Mouse (Mus musculus) skeletal muscle tissue, adult 2 months (tissue): ENCODE results near the gene Sestd1.

ENCODE experiments used
- DNase-seq: peaks from one replicate; pipeline ENCODE4 v3.0.0-alpha.2; 2012; ENCODE audit warnings: low read depth, low spot score

Gene Sestd1

GRCm38 (mm10) chr2:77270781-77271180 lies 9.6 kb downstream of the Sestd1 start:
- no peak for DNase-seq

- peak; percentile 61 for DNase-seq
Measured at GRCm38 (mm10) chr2:77270136-77270535, 10.3 kb downstream of the Sestd1 start.

- peak; percentile 68 for DNase-seq
Measured at GRCm38 (mm10) chr2:77268612-77269239, 11.7 kb downstream of the Sestd1 start.

DNA sequence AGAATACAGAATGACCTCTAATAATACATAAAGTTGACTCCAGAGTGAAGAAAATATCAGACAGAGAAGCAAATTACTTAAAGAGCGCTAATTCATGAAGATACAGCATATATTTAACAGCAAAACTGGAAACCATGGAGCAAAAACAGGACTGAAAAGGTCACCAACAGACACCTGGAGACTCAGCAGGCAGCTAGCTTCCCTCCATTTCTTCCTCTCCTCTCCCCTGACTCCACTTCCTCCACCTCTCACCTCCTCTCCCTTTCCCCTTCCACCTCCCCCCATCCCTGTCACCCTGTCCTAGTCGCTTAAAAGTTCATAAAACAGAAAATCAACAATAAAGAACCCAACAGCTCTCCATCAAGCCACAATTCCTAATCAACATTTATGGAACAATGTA lies 13.5 kb downstream of the Sestd1 start:
- DNase-seq: no peak

GRCm38 (mm10) chr2:77266011-77266410 lies 14.4 kb downstream of the Sestd1 start:
- no peak for DNase-seq

DNA sequence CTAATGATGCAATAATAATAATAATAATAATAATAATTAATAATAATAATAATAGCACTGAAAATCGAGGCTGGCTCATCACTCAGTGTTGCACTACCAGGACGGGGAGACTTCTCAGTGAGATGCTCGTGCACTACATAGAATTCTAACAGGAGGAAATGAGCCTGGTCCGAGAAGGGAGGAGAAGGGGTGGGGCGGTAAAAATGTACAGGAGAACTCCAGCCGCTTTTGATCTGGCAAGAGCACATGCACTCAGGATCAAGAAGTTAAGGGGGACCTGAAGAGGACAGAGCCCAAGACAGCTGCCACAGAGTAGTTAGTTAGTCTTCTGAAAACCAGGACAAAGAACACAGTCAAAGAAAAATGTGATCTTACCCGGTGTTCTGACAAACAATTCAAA lies 15.1 kb downstream of the Sestd1 start:
- no peak for DNase-seq

DNA sequence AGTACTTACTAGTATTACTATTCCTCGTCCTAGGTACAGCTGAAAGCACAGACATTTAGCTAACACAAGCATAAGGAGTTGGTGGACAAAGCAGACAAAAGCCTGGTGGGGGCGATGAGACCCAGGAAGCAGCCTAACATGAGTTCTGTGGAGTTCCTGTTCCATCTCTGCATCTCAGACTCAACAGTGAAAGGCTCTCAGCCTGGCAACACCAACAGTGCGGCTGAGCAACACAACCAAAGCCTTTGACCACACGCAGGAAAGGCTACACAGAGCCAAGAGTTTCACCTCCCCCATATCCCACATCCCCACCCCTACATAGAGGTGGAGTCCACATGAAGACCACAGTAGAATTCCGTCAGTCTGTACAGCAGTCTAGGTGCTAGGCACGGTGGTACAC lies 15.8 kb downstream of the Sestd1 start:
- DNase-seq: no peak

DNA sequence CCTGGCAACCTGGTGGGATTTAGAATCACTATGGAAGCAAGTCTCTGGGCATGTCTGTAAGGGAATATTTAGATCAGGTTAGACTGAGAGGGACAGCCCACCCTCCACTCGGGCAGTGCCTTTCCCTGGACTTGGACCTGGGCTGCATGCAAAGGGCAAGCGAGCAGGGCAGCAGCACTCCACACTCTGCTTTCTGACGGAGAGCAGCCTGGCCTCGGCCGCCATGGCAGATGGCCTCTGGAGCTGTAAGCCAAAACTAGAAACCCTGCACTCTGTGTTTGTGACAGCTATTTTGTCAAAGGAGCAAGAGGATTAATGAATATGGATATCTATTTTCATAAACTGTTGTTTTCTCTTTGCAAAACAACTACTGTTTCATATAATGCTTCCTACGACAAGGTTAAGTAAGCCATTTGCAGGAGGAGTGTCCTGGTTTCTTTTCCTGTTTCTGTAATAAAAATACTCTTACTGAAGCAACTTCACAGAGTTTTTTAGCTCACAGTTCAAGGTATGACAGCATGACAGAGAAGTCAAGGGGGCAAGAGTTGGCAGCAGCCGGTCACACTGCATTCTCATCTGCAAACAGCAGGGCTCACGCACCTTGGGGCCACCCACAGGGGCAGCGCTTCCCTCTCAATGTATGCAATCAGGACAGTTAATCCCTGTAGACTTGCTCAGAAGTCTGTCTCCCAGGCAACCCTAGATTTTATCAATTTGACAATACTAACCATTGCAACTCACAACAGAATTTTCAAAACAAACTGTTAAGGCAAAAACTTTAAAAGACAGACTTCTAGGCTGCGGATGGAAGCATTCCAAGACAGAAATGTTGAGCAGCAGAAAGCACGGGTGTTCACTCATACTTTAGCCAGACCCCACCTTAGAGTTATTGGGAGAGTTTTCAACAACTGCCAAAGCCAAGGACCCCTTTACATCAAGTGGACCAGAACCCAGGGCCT lies 16.6 kb downstream of the Sestd1 start:
- no peak for DNase-seq

GRCm38 (mm10) chr2:77260134-77260533 lies 20.3 kb downstream of the Sestd1 start:
- DNase-seq: no peak

DNA sequence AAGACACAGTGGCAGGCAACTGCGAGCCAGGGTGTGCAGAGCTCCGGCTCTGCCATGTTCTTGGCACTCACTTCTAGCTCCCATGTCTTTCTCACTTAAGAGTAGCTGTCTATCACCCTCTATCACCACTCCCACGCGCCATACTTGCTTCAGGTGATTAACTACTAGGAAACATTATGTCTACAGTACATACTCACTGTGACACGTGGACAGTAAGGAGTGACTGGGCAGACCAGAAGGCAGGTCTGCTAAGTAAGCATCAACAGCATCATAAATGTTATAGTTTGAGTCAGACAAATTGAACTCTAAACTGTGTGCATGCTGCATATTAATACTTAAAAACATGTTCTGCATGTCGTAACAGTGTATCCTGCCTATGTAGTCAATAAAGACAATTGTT lies 27.2 kb downstream of the Sestd1 start:
- no peak for DNase-seq

GRCm38 (mm10) chr2:77251736-77252135 lies 28.7 kb downstream of the Sestd1 start:
- no peak for DNase-seq

GRCm38 (mm10) chr2:77249771-77250681 lies 30.4 kb downstream of the Sestd1 start:
- peak; percentile 55 for DNase-seq

DNA sequence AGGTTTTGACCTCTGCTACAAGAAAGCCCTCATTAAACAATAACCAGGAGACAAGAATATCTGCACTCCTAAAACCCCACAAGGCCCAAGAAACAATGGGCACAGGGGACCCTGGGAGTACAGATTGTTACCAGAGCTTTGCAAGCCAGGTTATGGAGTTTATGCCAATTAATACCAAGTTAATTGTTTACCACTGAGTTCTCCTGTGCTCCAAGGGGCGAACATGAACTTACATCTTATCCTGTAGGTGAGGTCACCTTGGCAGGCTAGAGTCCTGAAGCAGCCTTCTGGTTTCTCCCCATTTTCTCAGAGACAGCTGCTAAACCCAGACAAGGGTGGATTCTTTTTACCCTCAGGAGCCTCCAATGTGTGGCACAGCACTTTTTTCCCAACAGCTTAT lies 32.0 kb downstream of the Sestd1 start:
- no peak for DNase-seq

- peak; percentile 77 for DNase-seq
Measured at GRCm38 (mm10) chr2:77247200-77247830, 33.1 kb downstream of the Sestd1 start.

DNA sequence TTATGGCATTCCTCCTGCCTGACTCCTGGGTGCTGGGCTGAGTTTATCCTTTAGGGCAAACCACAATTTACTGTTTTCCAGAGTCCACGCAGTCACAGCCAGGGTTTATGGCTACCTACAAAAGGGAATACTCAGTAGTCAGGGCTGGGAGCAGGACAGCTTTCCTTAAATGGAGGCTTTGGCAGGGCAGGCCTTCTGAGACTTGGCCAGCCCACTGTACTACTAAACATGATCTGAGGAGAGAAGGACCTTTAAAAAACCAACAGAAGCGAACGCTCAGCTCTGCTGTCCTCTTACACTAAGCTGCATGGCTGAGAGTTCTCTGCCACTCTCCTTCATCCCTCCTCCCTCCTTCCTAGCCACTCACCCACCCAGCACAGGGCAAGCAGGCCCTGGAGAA lies 34.6 kb downstream of the Sestd1 start:
- peak; percentile 83 for DNase-seq

DNA sequence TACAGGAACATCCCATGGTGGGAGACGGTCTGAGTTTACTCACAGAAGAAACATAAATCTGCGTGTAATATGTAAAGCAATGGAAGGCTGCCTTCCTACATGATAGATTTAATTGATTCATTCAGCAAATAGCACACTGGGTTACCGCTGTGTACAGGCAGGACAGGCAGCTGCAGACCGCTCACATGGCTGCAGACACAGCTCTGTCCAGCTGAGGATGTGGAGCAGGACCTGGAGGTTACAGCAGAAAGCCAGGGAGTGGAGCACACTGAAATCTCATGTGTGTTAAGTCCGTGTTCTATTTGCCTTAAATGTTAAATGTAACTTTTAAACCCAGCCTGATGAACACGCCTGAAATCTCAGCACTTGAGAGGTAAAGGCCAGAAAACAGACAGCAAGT lies 38.1 kb downstream of the Sestd1 start:
- DNase-seq: no peak

DNA sequence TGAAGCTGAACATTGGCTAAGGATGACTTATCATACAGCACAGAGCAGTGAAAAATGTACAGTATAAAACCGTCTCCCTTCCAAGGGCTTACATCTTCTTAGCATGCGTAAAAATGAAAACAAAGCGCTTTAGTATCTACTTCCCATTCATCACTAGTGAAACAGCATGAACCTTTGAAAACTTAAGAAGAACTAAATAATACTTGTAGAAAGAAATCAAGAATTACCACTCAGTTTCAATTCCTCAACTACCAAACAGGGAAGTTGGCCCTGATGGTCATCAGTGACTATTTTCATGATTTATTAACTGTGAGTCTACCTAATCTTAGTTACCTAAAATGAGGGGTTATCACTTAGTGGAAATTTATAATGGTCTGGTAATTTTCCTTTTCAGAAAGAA lies 41.8 kb downstream of the Sestd1 start:
- no peak for DNase-seq

GRCm38 (mm10) chr2:77238046-77238445 lies 42.3 kb downstream of the Sestd1 start:
- no peak for DNase-seq

GRCm38 (mm10) chr2:77236860-77237259 lies 43.5 kb downstream of the Sestd1 start:
- DNase-seq: no peak

DNA sequence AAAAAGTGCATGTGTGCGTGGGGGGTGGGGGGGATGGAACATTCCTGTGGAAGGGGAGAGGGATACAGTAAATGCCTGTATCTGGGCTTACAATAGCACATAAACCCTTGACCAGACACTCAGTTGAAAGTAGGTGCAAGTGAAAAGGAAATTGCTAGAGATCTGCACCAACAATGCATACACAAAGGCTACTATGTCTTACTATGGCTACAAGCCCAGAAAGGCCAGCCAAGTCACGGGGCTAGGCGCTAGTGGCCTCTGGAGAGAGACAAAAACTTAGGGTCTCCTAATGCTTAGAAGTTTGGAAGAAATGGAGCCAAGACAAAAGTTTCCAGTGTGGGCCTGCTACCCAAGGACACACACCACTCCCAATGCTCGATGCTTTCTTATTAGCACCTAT lies 44.5 kb downstream of the Sestd1 start:
- DNase-seq: no peak

GRCm38 (mm10) chr2:77232604-77233003 lies 47.8 kb downstream of the Sestd1 start:
- no peak for DNase-seq
